Mouse (Mus musculus) E14TG2a.4 (cell line): Measurements from ENCODE around the gene Osm.

Experiments
- CTCF ChIP-seq: conservative IDR thresholded peaks from 2 replicates; pipeline ENCODE4 v1.5.1; 2014; ENCODE audit warnings: low read length
- NANOG ChIP-seq: IDR thresholded peaks from 2 replicates; pipeline ENCODE4 v1.6.1; 2014; ENCODE audit warnings: borderline replicate concordance, low read length, mixed read lengths
- POU5F1 ChIP-seq: IDR thresholded peaks from 2 replicates; pipeline ENCODE4 v1.6.1; 2014; ENCODE audit warnings: low read length, borderline replicate concordance

DNA sequence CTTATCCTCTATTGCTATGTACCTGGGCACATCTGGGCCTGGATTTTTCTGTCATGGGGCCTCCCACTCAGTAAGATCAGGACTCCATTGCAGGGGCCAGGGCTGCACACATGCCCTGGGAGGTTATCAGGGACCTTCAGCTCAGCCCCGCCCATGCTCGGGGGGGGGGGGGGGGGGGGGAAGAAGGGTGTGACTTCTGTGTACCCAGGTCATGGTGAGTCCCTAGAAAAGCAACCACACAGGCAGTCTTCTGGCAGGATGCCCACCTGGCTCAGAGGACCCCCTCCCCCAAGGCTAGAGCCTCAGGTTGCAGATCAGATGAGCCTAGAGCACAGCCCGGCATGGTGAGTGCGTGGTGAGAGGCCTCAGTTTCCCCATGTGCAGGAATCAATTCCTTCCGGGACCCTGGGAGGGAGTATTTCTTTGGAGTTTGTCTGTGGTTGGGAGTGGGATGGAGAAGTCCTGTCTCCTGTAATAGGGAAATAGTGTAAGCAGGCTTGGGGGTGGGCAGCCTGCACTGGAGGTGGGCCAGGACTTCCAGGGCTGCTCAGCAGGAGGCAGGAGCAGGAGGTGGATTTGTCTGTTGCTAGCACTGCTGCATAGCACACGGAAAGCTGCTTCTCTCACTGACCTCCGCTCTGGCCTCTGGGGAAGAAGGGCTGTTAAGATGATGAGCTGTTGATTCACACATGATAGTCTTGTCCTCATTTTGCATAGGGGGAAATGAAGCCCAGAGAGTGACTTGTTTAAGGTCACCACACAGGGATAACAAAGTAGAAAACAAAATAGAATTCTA is 12.6 kb upstream of the Osm start:
- TF ChIP-seq CTCF = no peak
- TF ChIP-seq NANOG = no peak
- no peak for TF ChIP-seq POU5F1
